Mouse (Mus musculus) retina, embryonic 14.5 days (tissue): Measurements from ENCODE around the gene Lpin2.

Experiments used
- DNase-seq: peaks from one replicate; pipeline ENCODE4 v3.0.0-alpha.2; 2015; ENCODE audit warnings: low spot score

Lpin2 gene

GRCm38 (mm10) chr17:71233210-71233609 is 50.9 kb downstream of the Lpin2 start:
- DNase-seq: no peak

- no peak for DNase-seq
Observed at GRCm38 (mm10) chr17:71234041-71234594, 51.8 kb downstream of the Lpin2 start.

GRCm38 (mm10) chr17:71235229-71235958 is 53.0 kb downstream of the Lpin2 start:
- no peak for DNase-seq

GRCm38 (mm10) chr17:71238494-71238893 is 56.1 kb downstream of the Lpin2 start:
- DNase-seq: no peak

- no peak for DNase-seq
Observed at GRCm38 (mm10) chr17:71240811-71241210, 58.5 kb downstream of the Lpin2 start.

- DNase-seq: no peak
Observed at GRCm38 (mm10) chr17:71242666-71243065, 60.3 kb downstream of the Lpin2 start.

- no peak for DNase-seq
Observed at GRCm38 (mm10) chr17:71245133-71245532, 62.8 kb downstream of the Lpin2 start.

- no peak for DNase-seq
Observed at GRCm38 (mm10) chr17:71246022-71246421, 63.7 kb downstream of the Lpin2 start.

GRCm38 (mm10) chr17:71248963-71249362 is 66.6 kb downstream of the Lpin2 start:
- DNase-seq: no peak

- DNase-seq: no peak
Observed at GRCm38 (mm10) chr17:71250046-71250445, 67.7 kb downstream of the Lpin2 start.

GRCm38 (mm10) chr17:71250819-71251600 is 68.7 kb downstream of the Lpin2 start:
- DNase-seq: no peak

GRCm38 (mm10) chr17:71251601-71252001 is 69.2 kb downstream of the Lpin2 start:
- peak; percentile 38 for DNase-seq

- no peak for DNase-seq
Observed at GRCm38 (mm10) chr17:71252101-71252500, 69.7 kb downstream of the Lpin2 start.

- no peak for DNase-seq
Observed at GRCm38 (mm10) chr17:71253391-71253790, 71.0 kb downstream of the Lpin2 start.

GRCm38 (mm10) chr17:71254106-71254505 is 71.7 kb downstream of the Lpin2 start:
- no peak for DNase-seq

- DNase-seq: peak; percentile 61
Observed at GRCm38 (mm10) chr17:71254736-71255135, 72.4 kb downstream of the Lpin2 start.

- no peak for DNase-seq
Observed at GRCm38 (mm10) chr17:71256068-71256615, 73.8 kb downstream of the Lpin2 start.

- DNase-seq: no peak
Observed at GRCm38 (mm10) chr17:71256806-71257536, 74.6 kb downstream of the Lpin2 start.

GRCm38 (mm10) chr17:71259727-71260126 is 77.4 kb downstream of the Lpin2 start:
- no peak for DNase-seq

GRCm38 (mm10) chr17:71260658-71261057 is 78.3 kb downstream of the Lpin2 start:
- DNase-seq: no peak

- DNase-seq: no peak
Observed at GRCm38 (mm10) chr17:71263136-71263535, 80.8 kb downstream of the Lpin2 start.

- DNase-seq: no peak
Observed at GRCm38 (mm10) chr17:71264739-71265138, 82.4 kb downstream of the Lpin2 start.
